Mouse (Mus musculus): ENCODE results near the gene Reln.

- TF ChIP-seq CTCF (conservative IDR thresholded peaks at IDR 0.05; ENCODE audit: low read length) (no peak), NANOG (IDR thresholded peaks at IDR 0.05; ENCODE audit: borderline replicate concordance, low read length) (no peak)
These were observed 445.6 kb downstream of the Reln start for GRCm38 (mm10) chr5:21898875-21899274.
